Mouse (Mus musculus): ENCODE results near the gene Slc7a6.

DNA sequence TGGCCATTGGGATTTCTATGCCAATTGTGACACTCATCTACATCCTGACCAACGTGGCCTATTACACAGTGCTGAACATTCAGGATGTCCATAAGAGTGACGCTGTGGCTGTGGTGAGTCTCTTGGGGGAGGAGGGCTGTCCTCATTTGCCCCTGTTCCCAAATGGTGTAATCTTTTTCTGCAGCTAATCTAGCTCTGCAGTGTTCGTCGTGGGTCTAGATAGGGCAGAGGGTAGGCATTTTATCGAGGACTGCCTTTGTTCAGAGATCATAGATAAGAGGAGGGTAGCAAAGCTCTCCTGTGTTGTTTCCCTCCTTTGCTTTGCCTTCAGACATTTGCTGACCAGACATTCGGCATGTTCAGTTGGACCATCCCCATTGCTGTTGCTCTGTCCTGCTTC lies 24.5 kb downstream of the Slc7a6 start:
- TF ChIP-seq CTCF (IDR thresholded peaks at IDR 0.05; ENCODE audit: control insufficient read depth, insufficient read depth, insufficient read length) (no peak), USF1 (IDR thresholded peaks at IDR 0.05; ENCODE audit: low read depth) (no peak), CEBPB (IDR thresholded peaks at IDR 0.05; ENCODE audit: low read depth) (no peak), MYOG (IDR thresholded peaks at IDR 0.05; ENCODE audit: control insufficient read depth, extremely low read depth, insufficient read length) (no peak)

Data from C2C12 (cell line).